Mouse (Mus musculus) erythroblast, embryonic 14.5 days (primary cell): ENCODE data around the gene Tjp1.

Experiments
- GATA1 ChIP-seq: IDR thresholded peaks from 2 replicates; pipeline ENCODE4 v1.6.1; 2012; ENCODE audit warnings: low read length, inconsistent platforms, mixed read lengths
- TAL1 ChIP-seq: IDR thresholded peaks from 3 replicates; pipeline ENCODE4 v1.6.1; 2012; ENCODE audit warnings: low read length, inconsistent platforms, mixed read lengths

DNA sequence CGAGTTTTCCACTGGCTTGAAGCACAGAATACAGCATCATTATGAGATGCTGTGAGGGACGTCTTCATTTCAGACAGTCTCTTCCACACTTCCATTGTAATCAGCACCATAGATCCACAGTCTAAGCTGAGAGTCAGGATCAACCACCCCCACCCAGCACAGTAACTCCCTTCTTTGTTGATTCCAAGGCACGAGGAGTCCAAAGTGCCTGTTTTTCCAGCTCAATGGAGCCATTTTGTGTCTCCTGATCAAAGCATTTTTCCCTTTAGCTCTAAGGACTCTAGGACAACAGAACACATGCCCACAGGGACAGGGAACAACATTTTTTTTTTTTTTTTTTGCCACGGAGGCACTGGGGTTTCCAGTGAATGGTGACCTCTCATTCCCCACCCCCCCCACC, 5.1 kb upstream of the Tjp1 start:
- TF ChIP-seq GATA1 (no peak), TAL1 (no peak)
